Mouse (Mus musculus) gastrocnemius, postnatal 36 days (tissue): ENCODE measurements at regions not wholly inside any gene's neighbourhood (a gene's known extent, or its start where the extent isn't known, plus 50 kb on each side); places are given as distances from the start of the nearest gene placed in this dataset.
"Not testable (repeated sequence)": the region's sequence is repeated elsewhere in the genome, so short reads cannot be mapped to it uniquely, and the experiment has no call there.

Experiments
- DNase-seq, 2 experiments: peaks; one replicate each; pipeline ENCODE4 v3.0.0; 2022
- intact Hi-C: fragments of 180-260 bp; cut with DNase I; formaldehyde crosslinking; loops from one replicate; pipeline ENCODE4 v1.15.1; 2025

GRCm38 (mm10) chr14:19327321-19327720 is 91.4 kb downstream of the Gm21738 start:
- no peak for DNase-seq
- intact Hi-C loops = loop anchor here (2.0 kb wide), 1 partner anchor 17 kb away; no protein-coding TSS in a partner anchor

GRCm38 (mm10) chr14:19311614-19312013 is 107.1 kb downstream of the Gm21738 start:
- no peak for DNase-seq
- intact Hi-C loops = no loop called here

GRCm38 (mm10) chr14:19302859-19303258 is 115.9 kb downstream of the Gm21738 start:
- intact Hi-C loops, DNase-seq: not testable (repeated sequence)

GRCm38 (mm10) chr14:19279096-19279495 is 139.6 kb downstream of the Gm21738 start:
- DNase-seq = no peak
- intact Hi-C loops = no loop called here

DNA sequence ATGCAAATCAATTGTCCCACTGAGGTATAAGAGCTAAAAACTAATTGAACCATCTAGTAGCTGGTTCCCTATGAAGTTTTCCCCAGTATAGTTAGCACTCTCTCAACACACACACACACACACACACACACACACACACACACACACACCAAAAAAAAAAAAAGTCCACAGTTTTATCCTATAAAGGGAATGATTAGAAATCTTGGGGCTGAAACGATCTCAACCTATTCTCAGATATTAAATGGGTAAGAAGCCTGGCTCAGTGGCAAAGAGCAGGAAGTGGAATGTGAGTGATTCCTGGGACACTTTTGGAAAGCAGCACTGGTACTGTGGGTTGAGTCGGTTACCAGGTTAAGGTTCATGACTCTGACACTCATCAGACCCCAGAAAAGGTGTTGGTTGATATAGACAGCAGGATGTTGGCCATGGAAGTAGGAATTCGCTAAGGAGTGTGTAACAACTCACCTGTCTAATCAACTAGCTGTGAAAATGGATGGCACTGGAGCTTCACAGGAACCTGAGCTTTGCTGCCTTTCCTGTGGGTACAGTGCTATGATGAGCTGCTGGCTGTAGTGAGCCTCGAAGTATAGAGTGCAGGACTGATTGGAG is 140.8 kb downstream of the Gm21738 start:
- intact Hi-C loops = no loop called here
- DNase-seq = peak in 1 of 2 experiments; percentile 27
